Mouse (Mus musculus): ENCODE results near the gene Lzts3. TPM values are rescaled to one million over a fixed set of nuclear protein-coding genes. Genes with fewer than 3 reads are reported as not detected.

Lzts3 gene
- 3.4 and 9.1 TPM in 2 replicates for polyA plus RNA-seq (2014; fragmentation: Nextera tagmentation; extraction: Ambion mirVana)

DNA sequence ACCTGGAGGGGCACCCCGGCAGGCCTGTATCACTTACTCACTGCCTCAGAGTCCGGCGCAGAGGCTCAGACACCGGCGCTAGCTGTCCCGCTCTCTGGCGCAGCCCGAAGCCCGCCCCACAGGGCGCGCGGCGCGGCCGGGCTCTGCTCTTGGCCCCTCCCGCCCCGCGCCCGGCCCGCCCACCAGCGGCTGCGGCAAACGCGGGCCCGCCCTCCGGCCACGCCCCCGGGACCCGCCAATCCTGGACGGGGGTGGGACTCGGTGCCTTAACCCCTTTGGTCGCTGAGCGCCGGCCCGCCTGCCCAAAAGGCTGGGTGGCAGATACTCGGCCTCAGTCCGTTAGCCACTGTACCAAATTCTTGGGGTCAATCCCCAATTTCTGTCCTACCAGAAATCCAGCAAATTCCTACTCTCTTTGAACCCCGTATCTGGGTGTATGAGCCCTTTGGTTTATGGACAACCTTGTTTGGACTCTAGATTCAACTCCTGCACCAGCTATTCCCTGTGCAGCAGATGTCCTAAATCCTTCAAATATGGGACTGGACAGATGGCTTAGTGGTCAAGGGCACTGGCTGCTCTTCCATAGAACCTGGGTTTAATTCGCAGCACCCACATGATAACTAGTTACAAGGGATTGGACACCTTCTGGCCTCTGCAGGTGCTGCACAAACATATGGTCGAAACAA is at the start of gene Lzts3:
Lzts3 (minus strand) TSS at position 120 of the 686 bp plus-strand sequence.
- H3K36me3 ChIP-seq (ENCODE audit: control insufficient read depth, insufficient read depth, low read length), result no peaks in the 10 kb centered on the region
- peaks cover 6% of the 10 kb centered on the region; the same call in 1 of the 2 replicates for H3K4me1 ChIP-seq (ENCODE audit: control insufficient read depth, insufficient read depth, low read length)
- ATAC-seq (ENCODE audit: low FRiP score, low TSS enrichment) (peak; percentile 93), DNase-seq (peak; percentile 95)
- H3K9ac ChIP-seq (replicated peaks; ENCODE audit: low read length), result peak within 1 kb of the TSS; percentile 81
- peak within 1 kb of the TSS; percentile 74 for H3K27ac ChIP-seq (replicated peaks; ENCODE audit: low read depth, low read length)
- peak within 1 kb of the TSS; percentile 74 for H3K4me3 ChIP-seq (replicated peaks; ENCODE audit: low read depth, low read length)
- H3K27me3 ChIP-seq (ENCODE audit: control insufficient read depth, insufficient read depth, low read length), result peaks cover 13% of the 10 kb centered on the region; the same call in 1 of the 2 replicates
- 3% methylated on average over 39 of the region's 40 CpGs for WGBS
- H3K4me2 ChIP-seq (ENCODE audit: low read length), result peak within 1 kb of the TSS; percentile 87
- no peaks in the 10 kb centered on the region for H3K9me3 ChIP-seq (ENCODE audit: control insufficient read depth, low read length)

DNA sequence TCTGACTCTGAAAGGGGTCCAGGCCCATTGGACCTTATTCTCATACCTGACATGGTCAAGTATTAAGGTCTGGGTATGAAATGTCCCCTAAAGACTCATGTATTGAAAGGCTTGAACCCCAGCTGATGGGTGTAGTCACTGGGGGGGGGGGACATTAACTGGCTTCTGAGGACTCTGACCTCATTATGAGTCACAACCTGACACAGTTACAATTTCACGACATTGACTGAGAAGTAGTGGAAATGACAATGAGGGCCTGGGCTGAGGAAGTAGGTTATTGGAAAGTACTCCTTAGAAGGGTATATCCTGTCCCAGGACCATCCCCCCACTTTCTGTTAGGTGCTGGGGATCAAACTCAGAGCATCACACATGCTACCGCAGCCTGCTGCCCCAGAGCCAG is 46.4 kb upstream of the Lzts3 start:
- ATAC-seq (ENCODE audit: low FRiP score, low TSS enrichment) (no peak), DNase-seq (no peak)
- 85% methylated on average over 2 of the region's 2 CpGs for WGBS
- Histone ChIP-seq H3K4me2 (ENCODE audit: low read length) (no peak overlapping the region), H3K27me3 (ENCODE audit: control insufficient read depth, insufficient read depth, low read length) (no peaks in the 10 kb centered on the region), H3K4me3 (replicated peaks; ENCODE audit: low read depth, low read length) (no peak overlapping the region), H3K27ac (replicated peaks; ENCODE audit: low read depth, low read length) (no peak overlapping the region), H3K36me3 (ENCODE audit: control insufficient read depth, insufficient read depth, low read length) (peaks cover 12% of the 10 kb centered on the region), H3K9me3 (ENCODE audit: control insufficient read depth, low read length) (no peaks in the 10 kb centered on the region), H3K4me1 (ENCODE audit: control insufficient read depth, insufficient read depth, low read length) (no peaks in the 10 kb centered on the region), H3K9ac (replicated peaks; ENCODE audit: low read length) (no peak overlapping the region)

DNA sequence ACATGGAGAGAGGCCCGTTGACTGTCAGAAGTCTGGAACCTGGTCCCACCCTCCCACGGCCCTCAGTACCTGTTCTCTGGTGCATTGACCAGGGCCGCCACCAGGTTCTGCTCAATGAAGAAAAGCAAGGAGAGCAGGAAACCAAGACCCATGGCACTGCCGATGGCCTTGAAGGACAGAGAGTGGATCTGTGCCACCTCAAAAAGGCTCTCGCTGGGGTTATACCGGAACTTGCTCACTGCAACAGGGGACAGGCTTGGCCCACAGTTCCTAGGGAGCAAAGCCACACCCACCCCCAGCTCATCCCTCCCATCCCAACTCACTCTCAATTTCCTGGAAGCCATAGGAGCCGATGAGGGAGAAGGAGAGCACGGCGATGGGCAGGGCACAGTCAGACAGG is 42.8 kb upstream of the Lzts3 start:
- no peak overlapping the region for H3K27ac ChIP-seq (replicated peaks; ENCODE audit: low read depth, low read length)
- peaks cover 46% of the 10 kb centered on the region for H3K36me3 ChIP-seq (ENCODE audit: control insufficient read depth, insufficient read depth, low read length)
- H3K4me1 ChIP-seq (ENCODE audit: control insufficient read depth, insufficient read depth, low read length), result no peaks in the 10 kb centered on the region
- no peak overlapping the region for H3K4me3 ChIP-seq (replicated peaks; ENCODE audit: low read depth, low read length)
- no peak overlapping the region for H3K9ac ChIP-seq (replicated peaks; ENCODE audit: low read length)
- DNase-seq, result no peak
- no peaks in the 10 kb centered on the region for H3K27me3 ChIP-seq (ENCODE audit: control insufficient read depth, insufficient read depth, low read length)
- no peak overlapping the region for H3K4me2 ChIP-seq (ENCODE audit: low read length)
- WGBS, result 91% methylated on average over 9 of the region's 9 CpGs
- ATAC-seq (ENCODE audit: low FRiP score, low TSS enrichment), result no peak
- H3K9me3 ChIP-seq (ENCODE audit: control insufficient read depth, low read length), result no peaks in the 10 kb centered on the region

DNA sequence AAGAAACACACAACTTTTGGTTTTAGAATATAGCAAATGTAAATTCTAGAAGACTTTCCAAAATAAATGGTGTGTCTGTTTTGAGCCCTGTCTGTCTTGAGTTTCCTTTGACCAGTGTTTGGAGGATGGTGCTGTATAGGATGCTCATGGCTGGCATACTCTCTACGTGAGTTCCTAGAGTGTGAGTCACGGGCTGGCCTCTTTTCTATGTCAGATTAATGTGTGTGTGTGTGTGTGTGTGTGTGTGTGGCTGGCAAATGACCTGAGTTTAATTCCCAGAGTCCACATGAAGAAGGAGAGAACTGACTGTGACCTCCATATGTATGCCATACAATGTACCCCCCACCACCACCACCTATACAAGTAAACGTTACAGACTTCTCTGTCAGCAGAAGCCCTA is 38.9 kb upstream of the Lzts3 start:
- H3K4me1 ChIP-seq (ENCODE audit: control insufficient read depth, insufficient read depth, low read length), result no peaks in the 10 kb centered on the region
- DNase-seq (no peak), ATAC-seq (ENCODE audit: low FRiP score, low TSS enrichment) (no peak)
- no peak overlapping the region for H3K4me2 ChIP-seq (ENCODE audit: low read length)
- H3K4me3 ChIP-seq (replicated peaks; ENCODE audit: low read depth, low read length), result no peak overlapping the region
- H3K27ac ChIP-seq (replicated peaks; ENCODE audit: low read depth, low read length), result no peak overlapping the region
- 81% methylated on average over 3 of the region's 3 CpGs for WGBS
- no peaks in the 10 kb centered on the region for H3K27me3 ChIP-seq (ENCODE audit: control insufficient read depth, insufficient read depth, low read length)
- no peaks in the 10 kb centered on the region for H3K9me3 ChIP-seq (ENCODE audit: control insufficient read depth, low read length)
- H3K36me3 ChIP-seq (ENCODE audit: control insufficient read depth, insufficient read depth, low read length), result peaks cover 85% of the 10 kb centered on the region
- H3K9ac ChIP-seq (replicated peaks; ENCODE audit: low read length), result no peak overlapping the region

DNA sequence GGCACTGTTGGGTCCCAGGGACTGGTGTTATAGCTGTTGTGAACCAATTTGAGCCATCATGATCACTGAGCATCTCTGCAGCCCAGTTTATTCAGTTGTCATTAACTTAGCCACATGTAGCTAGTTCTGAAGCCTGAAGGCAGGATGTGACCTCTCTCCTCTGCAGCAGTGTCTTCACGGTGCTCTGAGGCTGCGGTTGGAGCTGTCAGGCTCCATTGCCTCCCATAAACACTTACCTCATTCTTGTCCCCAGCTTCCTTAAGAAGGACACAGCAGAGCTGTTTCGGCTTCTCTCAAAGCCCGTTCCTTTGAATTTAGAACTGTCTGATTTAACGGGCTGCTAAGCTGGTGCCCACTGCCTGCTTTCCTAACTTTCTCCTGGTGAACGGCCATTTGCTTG is 37.3 kb upstream of the Lzts3 start:
- no peak for ATAC-seq (ENCODE audit: low FRiP score, low TSS enrichment)
- Histone ChIP-seq H3K9me3 (ENCODE audit: control insufficient read depth, low read length) (no peaks in the 10 kb centered on the region), H3K27ac (replicated peaks; ENCODE audit: low read depth, low read length) (no peak overlapping the region), H3K9ac (replicated peaks; ENCODE audit: low read length) (no peak overlapping the region), H3K4me1 (ENCODE audit: control insufficient read depth, insufficient read depth, low read length) (no peaks in the 10 kb centered on the region), H3K27me3 (ENCODE audit: control insufficient read depth, insufficient read depth, low read length) (no peaks in the 10 kb centered on the region), H3K4me3 (replicated peaks; ENCODE audit: low read depth, low read length) (no peak overlapping the region), H3K4me2 (ENCODE audit: low read length) (no peak overlapping the region), H3K36me3 (ENCODE audit: control insufficient read depth, insufficient read depth, low read length) (peaks cover 98% of the 10 kb centered on the region)
- whole genome bisulfite sequencing, result 91% methylated on average over 6 of the region's 6 CpGs
- DNase-seq, result no peak

DNA sequence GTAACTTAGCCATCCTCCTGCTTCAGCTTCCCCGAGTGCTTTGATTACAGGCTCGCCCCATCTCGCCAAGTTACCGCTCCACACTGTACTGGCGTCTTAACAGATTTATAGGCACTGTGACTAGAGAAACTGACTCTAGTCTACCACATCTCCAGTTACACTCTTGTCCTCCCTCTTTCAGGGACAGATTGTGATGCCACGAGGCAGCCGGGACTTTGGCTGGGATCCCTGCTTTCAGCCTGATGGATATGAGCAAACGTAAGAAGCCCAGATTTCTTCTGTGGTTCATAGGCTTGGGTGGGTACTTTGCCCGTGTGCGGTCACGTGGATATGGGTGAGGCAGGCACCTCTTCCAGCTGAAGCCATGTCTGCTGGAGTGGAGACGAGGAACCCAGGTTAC is 36.6 kb upstream of the Lzts3 start:
- Histone ChIP-seq H3K36me3 (ENCODE audit: control insufficient read depth, insufficient read depth, low read length) (peaks cover 98% of the 10 kb centered on the region), H3K9me3 (ENCODE audit: control insufficient read depth, low read length) (no peaks in the 10 kb centered on the region), H3K27me3 (ENCODE audit: control insufficient read depth, insufficient read depth, low read length) (no peaks in the 10 kb centered on the region), H3K4me2 (ENCODE audit: low read length) (no peak overlapping the region), H3K27ac (replicated peaks; ENCODE audit: low read depth, low read length) (no peak overlapping the region), H3K9ac (replicated peaks; ENCODE audit: low read length) (no peak overlapping the region), H3K4me3 (replicated peaks; ENCODE audit: low read depth, low read length) (no peak overlapping the region), H3K4me1 (ENCODE audit: control insufficient read depth, insufficient read depth, low read length) (no peaks in the 10 kb centered on the region)
- whole genome bisulfite sequencing, result 95% methylated on average over 12 of the region's 12 CpGs
- DNase-seq, result no peak
- no peak for ATAC-seq (ENCODE audit: low FRiP score, low TSS enrichment)

DNA sequence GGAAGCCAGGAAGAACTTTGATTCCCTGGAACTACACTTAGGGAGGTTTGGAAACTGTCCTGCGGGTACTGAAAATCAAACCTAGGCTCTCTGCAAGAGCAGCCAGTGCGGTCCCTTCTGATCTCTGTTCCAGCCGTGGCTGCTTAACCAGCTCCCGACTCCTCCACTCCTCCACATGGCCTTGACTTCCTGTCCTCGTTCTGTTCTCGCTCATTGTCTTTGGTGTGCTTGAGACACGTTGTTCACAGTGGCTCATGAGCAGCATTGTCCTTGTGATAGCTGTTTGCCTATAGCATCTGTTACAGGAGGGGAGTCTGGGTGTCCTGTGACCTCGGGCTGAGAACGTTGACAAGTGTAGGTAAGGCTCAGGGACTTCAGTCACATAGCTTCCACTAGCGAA is 34.6 kb upstream of the Lzts3 start:
- H3K4me3 ChIP-seq (replicated peaks; ENCODE audit: low read depth, low read length), result no peak overlapping the region
- DNase-seq (no peak), ATAC-seq (ENCODE audit: low FRiP score, low TSS enrichment) (no peak)
- no peaks in the 10 kb centered on the region for H3K4me1 ChIP-seq (ENCODE audit: control insufficient read depth, insufficient read depth, low read length)
- no peak overlapping the region for H3K9ac ChIP-seq (replicated peaks; ENCODE audit: low read length)
- H3K27me3 ChIP-seq (ENCODE audit: control insufficient read depth, insufficient read depth, low read length), result no peaks in the 10 kb centered on the region
- H3K4me2 ChIP-seq (ENCODE audit: low read length), result no peak overlapping the region
- WGBS, result 93% methylated on average over 10 of the region's 10 CpGs
- H3K9me3 ChIP-seq (ENCODE audit: control insufficient read depth, low read length), result no peaks in the 10 kb centered on the region
- peaks cover 98% of the 10 kb centered on the region for H3K36me3 ChIP-seq (ENCODE audit: control insufficient read depth, insufficient read depth, low read length)
- H3K27ac ChIP-seq (replicated peaks; ENCODE audit: low read depth, low read length), result no peak overlapping the region

DNA sequence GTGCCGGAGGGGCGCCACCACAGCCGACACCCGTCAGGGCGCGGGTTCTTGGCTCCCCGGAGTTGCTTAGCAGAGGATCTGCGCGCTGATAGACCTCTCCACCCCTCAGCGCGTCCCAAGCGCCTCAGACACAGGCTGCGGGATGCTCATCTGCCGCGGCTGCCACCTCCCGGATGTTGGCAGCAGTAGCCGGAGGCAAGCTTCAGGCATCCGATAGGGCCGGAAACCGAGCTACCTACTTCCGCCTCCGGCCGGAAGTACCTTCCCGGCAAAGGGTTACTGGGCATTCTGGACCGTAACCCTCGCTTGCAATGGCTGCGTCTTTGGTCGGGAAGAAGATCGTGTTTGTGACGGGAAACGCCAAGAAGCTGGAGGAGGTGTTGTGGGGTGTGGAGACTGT is 25.0 kb upstream of the Lzts3 start, which contains the start of gene Itpa:
Itpa (plus strand) TSS at position 52 of the 400 bp plus-strand sequence.
- Histone ChIP-seq H3K9ac (replicated peaks; ENCODE audit: low read length) (peak within 1 kb of the TSS; percentile 68), H3K4me2 (ENCODE audit: low read length) (peak within 1 kb of the TSS; percentile 88), H3K9me3 (ENCODE audit: control insufficient read depth, low read length) (no peaks in the 10 kb centered on the region), H3K4me1 (ENCODE audit: control insufficient read depth, insufficient read depth, low read length) (peaks cover 23% of the 10 kb centered on the region), H3K27ac (replicated peaks; ENCODE audit: low read depth, low read length) (peak within 1 kb of the TSS; percentile 90), H3K4me3 (replicated peaks; ENCODE audit: low read depth, low read length) (peak within 1 kb of the TSS; percentile 66), H3K27me3 (ENCODE audit: control insufficient read depth, insufficient read depth, low read length) (no peaks in the 10 kb centered on the region), H3K36me3 (ENCODE audit: control insufficient read depth, insufficient read depth, low read length) (peaks cover 13% of the 10 kb centered on the region)
- WGBS, result 1% methylated on average over 31 of the region's 31 CpGs
- DNase-seq, result peak; percentile 96
- ATAC-seq (ENCODE audit: low FRiP score, low TSS enrichment), result peak; percentile 72

DNA sequence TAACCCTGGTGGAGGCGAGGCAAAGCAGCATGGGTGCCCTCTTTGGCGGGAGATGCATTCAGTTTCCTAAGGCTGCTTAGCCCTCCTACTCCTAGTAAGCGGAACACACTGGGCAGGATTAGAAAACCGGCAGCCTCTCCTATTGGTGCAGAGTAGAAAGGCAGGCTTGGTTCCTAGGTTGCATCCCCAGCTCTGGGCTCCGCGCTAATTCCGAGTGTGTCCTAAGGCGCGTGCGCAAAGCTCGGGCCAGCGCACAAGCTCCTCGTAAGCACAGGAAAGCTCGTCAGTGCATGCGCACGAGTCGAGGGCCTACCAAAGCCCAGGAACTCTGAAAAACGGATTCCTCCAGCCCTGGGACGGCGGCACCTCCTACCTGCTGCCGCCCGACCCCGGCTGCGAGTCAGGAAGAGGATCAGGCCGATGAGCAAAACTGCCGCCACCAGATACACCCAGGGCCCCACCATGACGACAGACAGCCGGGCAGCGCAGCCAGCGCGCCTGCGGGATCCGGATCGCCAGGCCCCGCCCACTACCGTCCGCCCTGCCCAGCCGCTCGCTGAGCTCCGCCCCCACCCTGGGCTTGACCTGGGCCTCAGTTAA is 21.6 kb upstream of the Lzts3 start, which contains the start of gene Ddrgk1:
Ddrgk1 (minus strand) TSS at position 558 of the 600 bp plus-strand sequence.
- Histone ChIP-seq H3K27ac (replicated peaks; ENCODE audit: low read depth, low read length) (peak within 1 kb of the TSS; percentile 99), H3K36me3 (ENCODE audit: control insufficient read depth, insufficient read depth, low read length) (peaks cover 20% of the 10 kb centered on the region), H3K4me2 (ENCODE audit: low read length) (peak within 1 kb of the TSS; percentile 82), H3K4me3 (replicated peaks; ENCODE audit: low read depth, low read length) (peak within 1 kb of the TSS; percentile 61), H3K27me3 (ENCODE audit: control insufficient read depth, insufficient read depth, low read length) (no peaks in the 10 kb centered on the region), H3K9ac (replicated peaks; ENCODE audit: low read length) (peak within 1 kb of the TSS; percentile 93), H3K9me3 (ENCODE audit: control insufficient read depth, low read length) (no peaks in the 10 kb centered on the region), H3K4me1 (ENCODE audit: control insufficient read depth, insufficient read depth, low read length) (peaks cover 23% of the 10 kb centered on the region)
- ATAC-seq (ENCODE audit: low FRiP score, low TSS enrichment) (peak; percentile 97), DNase-seq (peak; percentile 98)
- WGBS, result 0% methylated on average over 40 of the region's 40 CpGs
